Mouse (Mus musculus) spleen, adult 12 weeks (tissue): ENCODE data around the gene Rph3al.
A peak's percentile ranks its signal among the peaks of the same experiment; 100 is the strongest.

Experiments used
- DNase-seq: peaks from one replicate; pipeline ENCODE4 v3.0.0; 2022; ENCODE audit warnings: low spot score

Rph3al gene

GRCm38 (mm10) chr11:75950459-75950858 lies 12.2 kb upstream of the Rph3al start:
- DNase-seq, result no peak

DNA sequence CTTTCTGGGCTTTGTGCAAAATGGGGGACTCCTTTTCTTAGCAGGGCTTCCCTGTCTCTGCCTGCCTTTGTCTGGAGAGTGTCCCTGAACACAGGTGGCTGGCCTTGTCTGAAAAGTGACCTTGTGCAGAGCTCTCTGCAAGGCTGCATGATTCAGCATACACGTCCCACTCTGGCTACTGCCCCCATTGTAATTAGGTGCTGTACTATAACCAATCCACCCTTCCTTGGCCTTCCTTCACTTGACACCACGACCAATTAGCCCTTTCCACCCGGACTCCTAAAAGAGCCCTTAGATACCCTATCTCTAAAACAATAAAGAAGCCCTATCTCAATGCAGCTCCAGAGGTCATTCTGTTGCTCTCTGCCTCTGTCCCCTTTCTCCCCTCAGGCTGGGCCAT lies 10.6 kb upstream of the Rph3al start:
- DNase-seq, result no peak

- DNase-seq, result no peak
Measured at GRCm38 (mm10) chr11:75947223-75947622, 9.0 kb upstream of the Rph3al start.

GRCm38 (mm10) chr11:75945805-75946450 lies 7.7 kb upstream of the Rph3al start:
- no peak for DNase-seq

GRCm38 (mm10) chr11:75937370-75937871 lies 808 bp downstream of the Rph3al start:
- no peak for DNase-seq

DNA sequence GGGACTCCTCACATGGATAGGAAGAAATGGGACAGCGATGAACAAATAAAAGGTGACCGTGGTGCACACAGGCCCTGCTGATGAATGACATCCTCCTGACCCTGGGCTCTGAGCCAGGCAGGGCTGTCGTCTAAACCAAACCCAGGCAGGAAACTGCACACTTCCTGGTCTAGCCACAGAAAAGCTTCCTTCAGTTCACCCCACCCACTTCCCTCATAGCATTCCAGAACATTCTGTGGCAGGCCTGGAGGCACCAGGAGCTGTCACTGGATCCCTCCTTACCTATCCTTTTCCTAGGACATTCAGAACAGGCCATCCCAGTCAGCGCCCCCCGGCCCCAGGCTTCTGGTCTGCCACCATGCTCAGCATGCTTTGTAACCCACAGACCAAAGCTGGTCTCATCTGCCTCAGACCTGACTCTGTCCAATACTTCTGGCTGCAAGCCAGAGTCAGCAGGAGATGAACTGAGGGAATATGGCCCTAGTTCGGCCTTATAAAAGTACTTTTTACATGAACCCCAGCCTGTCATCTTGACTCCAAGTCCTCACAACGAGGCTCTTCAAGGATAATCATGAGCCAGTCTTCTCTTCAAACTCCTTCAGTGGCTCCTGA lies 2.3 kb downstream of the Rph3al start:
- DNase-seq, result no peak

- no peak for DNase-seq
Measured at GRCm38 (mm10) chr11:75934425-75934824, 3.8 kb downstream of the Rph3al start.

DNA sequence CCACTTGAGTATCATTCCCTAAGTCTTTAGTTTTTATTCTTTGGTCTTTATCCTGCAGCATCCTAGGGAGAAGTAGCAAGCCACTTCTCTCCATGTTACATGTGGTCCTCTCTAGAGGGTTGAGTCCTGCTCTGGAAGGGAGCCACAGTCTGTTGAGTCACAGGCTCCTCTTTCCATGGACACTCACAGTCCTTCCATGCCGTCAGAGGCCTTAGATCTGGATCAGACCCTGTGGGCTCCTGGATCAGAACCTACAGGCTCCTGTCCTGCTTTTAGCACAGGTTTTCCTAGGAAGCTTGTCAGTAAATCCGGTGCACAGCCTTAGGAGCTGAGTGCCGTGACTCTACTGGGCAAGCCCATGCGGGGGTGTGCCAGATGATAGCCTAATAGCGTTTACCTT lies 4.9 kb downstream of the Rph3al start:
- DNase-seq, result no peak

DNA sequence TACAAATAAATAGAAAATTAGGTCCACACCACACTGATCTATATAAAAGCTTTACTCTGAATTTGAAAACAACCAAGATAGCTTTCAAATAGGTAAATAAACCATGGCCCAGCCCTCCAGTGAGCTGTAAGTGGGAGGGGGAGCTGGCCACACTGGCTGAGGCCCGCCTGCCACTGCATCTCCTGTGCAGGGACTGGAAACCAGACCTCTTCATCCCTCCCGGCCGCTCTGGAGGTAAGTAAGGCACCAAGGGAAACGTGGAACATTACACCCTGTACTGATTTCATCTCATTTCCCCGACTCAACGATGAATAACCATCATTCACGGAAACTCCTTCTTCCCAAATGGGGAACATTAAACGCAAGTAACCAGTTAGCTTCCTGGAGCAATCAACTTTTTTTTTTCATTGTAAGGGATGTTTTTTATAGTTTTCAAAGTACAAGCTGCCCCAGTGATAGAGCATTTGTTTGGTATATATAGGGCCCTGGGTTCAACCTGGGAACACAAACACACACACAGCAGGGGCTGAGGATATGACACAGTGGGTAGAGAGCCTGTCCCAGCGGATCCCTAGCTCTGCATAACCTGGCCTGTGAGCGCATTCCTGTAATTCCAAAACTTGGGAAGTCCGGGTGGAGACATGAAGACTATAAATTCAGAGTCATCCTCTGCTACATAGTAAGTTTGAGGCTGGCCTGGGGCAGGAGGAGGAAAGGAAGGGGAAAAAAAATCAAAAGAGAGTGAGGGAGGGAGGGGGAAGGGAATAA lies 7.1 kb downstream of the Rph3al start:
- DNase-seq, result no peak

DNA sequence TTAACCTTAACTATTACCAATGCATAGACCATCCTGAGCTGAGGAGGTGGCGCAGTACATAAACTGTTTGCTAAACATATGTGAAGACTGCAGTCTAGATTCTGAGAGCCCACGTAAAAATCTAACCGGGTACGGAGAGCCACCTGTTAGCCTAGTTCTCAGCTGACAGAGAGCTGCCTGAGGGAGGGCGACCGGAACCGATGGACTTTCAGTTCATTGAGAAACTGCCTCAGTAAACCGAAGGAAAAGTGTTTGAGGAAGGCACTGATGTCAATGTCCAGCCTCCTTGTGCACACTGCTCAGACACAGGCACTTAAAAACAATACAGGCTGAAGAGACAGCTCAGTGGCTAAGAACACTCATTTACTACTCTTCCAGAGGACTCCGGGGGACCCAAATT lies 8.0 kb downstream of the Rph3al start:
- no peak for DNase-seq

DNA sequence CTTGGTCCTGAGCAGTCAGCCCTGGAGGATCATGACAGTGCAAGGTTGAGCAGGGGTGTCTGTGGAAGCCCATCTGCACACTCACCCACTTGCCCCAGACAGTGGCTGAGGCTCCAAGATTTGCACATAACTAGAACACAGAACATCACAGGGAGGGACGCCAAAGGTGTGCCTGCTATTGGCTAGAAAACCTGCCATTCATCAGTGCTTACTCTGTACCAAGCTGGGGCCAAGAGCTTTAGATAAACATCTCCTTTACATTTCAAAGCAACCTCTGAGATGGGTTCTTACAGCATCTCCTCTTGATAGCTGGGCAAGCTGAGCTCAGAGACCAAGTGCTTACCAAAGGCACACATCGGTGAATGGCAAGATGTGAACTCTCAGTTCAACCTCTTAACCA lies 10.3 kb downstream of the Rph3al start:
- peak; percentile 24 for DNase-seq

- DNase-seq, result peak; percentile 78
Measured at GRCm38 (mm10) chr11:75926431-75927312, 11.6 kb downstream of the Rph3al start.

DNA sequence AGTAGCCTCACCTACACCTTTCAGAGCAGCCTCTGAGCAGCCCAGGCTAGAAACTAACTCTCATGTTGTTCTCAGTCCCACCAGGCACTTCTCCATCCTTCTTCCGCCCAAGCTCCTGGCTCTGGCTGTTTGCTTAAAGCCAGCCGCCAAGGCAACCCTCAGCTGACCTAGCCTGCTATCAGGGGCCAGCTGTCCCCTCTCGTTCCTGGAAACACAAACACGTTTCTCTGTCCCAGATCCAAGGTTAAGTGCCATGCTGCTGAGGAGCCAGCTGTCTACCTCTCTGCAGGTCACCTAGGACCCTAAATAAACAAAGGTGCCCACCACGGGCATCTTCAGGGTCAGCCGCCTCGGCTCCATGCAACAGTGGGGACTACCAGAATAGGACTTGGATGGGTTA lies 12.4 kb downstream of the Rph3al start:
- DNase-seq, result peak; percentile 26

DNA sequence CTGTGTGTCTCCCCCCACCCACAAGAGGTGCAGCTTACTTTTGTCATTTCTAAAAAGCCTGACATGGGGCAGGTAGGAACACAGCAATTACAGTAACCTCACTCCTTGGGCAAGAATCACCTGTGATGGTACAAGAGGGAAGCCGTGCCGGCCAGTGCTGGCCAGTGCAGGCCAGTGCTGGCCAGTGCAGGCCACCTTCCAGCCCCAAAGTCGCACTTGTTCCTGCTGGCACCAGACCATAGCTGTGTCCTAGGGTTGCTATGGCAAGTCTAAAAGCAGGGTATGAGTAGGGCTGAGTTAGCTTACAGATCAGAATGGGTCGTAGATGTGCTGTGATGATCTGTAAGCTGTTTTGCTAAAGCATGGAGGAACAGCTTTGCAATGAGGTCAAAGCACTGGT lies 15.5 kb downstream of the Rph3al start:
- no peak for DNase-seq

DNA sequence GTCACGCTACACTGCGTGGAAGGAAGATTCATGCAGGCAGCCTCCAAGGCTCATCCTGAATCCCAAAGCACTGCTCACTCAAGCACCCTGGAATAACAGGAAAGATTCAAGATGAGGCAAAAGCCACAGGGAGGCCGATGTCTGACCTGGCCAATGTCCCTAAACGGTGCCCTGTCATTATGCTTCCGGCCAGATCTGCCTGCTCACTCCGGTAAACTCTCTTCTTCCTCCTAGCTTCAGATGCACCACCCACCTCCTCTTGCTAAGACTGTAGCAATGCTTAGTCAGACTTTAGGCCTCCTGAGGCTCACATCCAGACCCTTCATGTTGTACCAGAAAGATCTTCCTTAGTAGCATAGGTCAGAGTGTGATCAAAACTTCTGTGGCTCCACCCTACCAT lies 19.1 kb downstream of the Rph3al start:
- DNase-seq, result no peak

GRCm38 (mm10) chr11:75917340-75917739 lies 20.9 kb downstream of the Rph3al start:
- DNase-seq, result no peak

GRCm38 (mm10) chr11:75913953-75914352 lies 24.3 kb downstream of the Rph3al start:
- peak; percentile 69 for DNase-seq

DNA sequence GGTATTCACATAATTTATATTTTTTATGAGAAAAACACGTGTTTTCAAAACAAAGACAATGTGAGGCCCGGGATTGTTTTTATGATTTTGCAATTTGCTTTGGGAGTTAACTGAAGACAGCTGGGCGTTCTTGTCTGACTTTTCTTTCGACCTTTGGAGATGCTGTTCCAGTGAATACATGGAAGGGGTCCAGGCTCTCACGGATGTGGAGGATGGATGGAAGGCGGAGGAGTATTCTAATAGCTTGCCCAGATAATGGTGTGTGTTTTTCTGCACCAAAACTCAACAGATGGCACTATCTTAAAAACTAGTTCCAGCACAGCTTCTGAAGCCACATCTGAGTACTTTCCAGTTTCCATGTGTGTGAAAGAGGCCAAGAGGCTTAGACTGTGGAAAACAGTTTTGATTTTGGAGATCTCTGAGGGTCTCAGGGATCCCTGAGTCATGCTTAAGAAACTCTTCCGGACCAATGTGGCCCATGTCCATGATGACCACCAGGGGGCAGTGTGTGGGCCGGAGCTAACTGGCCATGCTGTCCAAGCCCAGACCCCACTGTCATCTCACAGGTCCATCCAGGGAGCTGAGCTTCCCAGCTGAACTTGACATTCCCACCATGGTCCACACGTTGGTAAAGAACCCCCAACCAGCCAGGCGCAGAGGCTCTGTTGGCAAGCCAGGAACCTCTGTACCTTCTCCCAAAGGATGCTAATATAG lies 25.1 kb downstream of the Rph3al start:
- peak; percentile 43 for DNase-seq

DNA sequence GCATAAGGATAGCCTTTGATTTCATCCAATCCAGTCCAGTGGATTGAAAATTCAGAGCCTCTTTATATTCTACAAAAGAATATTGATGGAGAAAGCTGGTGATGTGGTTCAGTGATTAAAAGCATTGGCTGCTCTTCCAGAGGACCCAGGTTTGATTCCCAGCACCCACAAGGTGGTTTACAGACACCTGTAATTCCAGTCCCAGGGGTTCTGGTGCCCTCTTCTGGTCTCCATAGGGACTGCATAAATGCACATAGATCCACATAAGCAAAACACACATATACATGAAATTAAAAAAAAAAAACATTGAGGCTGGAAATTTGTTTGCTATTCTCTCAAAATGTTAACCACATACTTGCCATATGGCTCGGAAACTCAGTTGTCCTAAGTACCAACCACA lies 26.3 kb downstream of the Rph3al start:
- no peak for DNase-seq

- no peak for DNase-seq
Measured at GRCm38 (mm10) chr11:75909702-75910429, 28.4 kb downstream of the Rph3al start.

DNA sequence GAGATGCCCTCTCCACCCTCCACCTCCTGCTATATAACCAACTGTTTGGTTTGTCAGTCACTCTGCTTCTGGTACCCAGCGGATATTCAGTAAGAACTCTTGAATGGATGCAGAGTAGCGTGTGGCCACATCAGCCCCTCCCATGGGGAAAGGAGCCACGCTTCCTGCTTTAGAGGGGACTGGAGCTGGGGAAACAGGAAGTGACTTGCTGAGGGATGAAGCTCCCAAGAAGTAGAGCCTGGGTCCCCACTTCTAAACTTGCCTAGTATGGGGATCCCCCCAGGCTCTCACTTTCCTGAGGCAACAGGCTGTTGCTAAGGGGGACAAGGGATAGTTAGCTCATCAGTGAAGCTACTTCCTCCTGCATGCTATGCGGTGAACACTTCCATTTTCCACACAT lies 30.8 kb downstream of the Rph3al start:
- DNase-seq, result no peak
